Mouse (Mus musculus) lung, postnatal 0 days (tissue): Measurements from ENCODE around the gene Ankef1.

Experiments used
- CTCF ChIP-seq: IDR thresholded peaks from 2 replicates; pipeline ENCODE4 v1.5.1; 2016; ENCODE audit warnings: antibody characterized with exemption, mild to moderate bottlenecking
- EP300 ChIP-seq: IDR thresholded peaks from 2 replicates; pipeline ENCODE4 v1.6.1; 2016; ENCODE audit warnings: antibody characterized with exemption, mild to moderate bottlenecking, control low read depth

DNA sequence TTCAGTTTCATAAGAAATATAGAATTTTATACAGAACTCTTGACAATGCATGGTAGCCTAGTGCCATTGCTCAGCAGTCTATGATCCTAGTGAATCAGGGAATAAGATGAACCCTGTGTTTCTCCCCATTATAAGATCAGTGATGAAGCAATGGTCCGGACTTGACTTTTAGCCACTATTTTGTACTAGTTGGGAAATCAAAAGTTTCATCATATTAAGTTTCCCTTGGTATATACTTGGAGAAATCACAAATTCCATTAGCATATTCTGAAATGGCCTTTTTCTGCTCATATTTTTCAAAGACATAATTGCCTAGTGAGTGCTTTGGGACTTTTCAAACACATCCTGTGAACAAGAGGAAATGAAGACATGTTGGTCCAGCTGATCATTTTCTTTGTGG lies at the start of gene Ankef1:
- TF ChIP-seq CTCF, result no peak
- no peak for TF ChIP-seq EP300
